Mouse (Mus musculus): Measurements from ENCODE around the gene Cyyr1. TPM values are rescaled to one million over a fixed set of nuclear protein-coding genes. Genes with fewer than 3 reads are reported as not detected.
"Not testable (repeated sequence)": the region's sequence is repeated elsewhere in the genome, so short reads cannot be mapped to it uniquely, and the experiment has no call there.

Cyyr1 gene
- polyA plus RNA-seq (2015; fragmentation: Nextera tagmentation; extraction: Ambion mirVana), result 0.52 and 0.60 TPM in 2 replicates

- not testable (repeated sequence) for H3K36me3 ChIP-seq (ENCODE audit: control insufficient read depth, insufficient read depth); H3K4me2 ChIP-seq (ENCODE audit: low read depth, low read length); H3K9me3 ChIP-seq (replicated peaks; ENCODE audit: control insufficient read depth, low read length); H3K4me1 ChIP-seq (ENCODE audit: control insufficient read depth, low read depth, low read length); H3K27ac ChIP-seq (ENCODE audit: low read length); H3K27me3 ChIP-seq (ENCODE audit: control insufficient read depth, insufficient read depth, low read depth, low read length); ATAC-seq (ENCODE audit: low read depth); H3K9ac ChIP-seq (ENCODE audit: low read depth, low read length); H3K4me3 ChIP-seq (ENCODE audit: low read depth, low read length)
- 56% methylated on average over 6 of the region's 13 CpGs for WGBS (ENCODE audit: insufficient replicate concordance)
Measured at GRCm38 (mm10) chr16:85553297-85553696, at the start of gene Cyyr1. TSS of gene Cyyr1 (minus strand) at chr16:85553397.

- Histone ChIP-seq H3K9me3 (replicated peaks; ENCODE audit: control insufficient read depth, low read length) (no peaks in the 10 kb centered on the region), H3K27me3 (ENCODE audit: control insufficient read depth, insufficient read depth, low read depth, low read length) (no peaks in the 10 kb centered on the region), H3K27ac (ENCODE audit: low read length) (no peak overlapping the region), H3K4me1 (ENCODE audit: control insufficient read depth, low read depth, low read length) (no peaks in the 10 kb centered on the region), H3K4me3 (ENCODE audit: low read depth, low read length) (no peak overlapping the region), H3K9ac (ENCODE audit: low read depth, low read length) (no peak overlapping the region), H3K36me3 (ENCODE audit: control insufficient read depth, insufficient read depth) (no peaks in the 10 kb centered on the region), H3K4me2 (ENCODE audit: low read depth, low read length) (no peak overlapping the region)
- 54% methylated on average over 7 of the region's 7 CpGs for WGBS (ENCODE audit: insufficient replicate concordance)
- no peak for ATAC-seq (ENCODE audit: low read depth)
Measured at GRCm38 (mm10) chr16:85588844-85589243, 35.6 kb upstream of the Cyyr1 start.

- Histone ChIP-seq H3K9me3 (replicated peaks; ENCODE audit: control insufficient read depth, low read length) (no peaks in the 10 kb centered on the region), H3K9ac (ENCODE audit: low read depth, low read length) (no peak overlapping the region), H3K4me1 (ENCODE audit: control insufficient read depth, low read depth, low read length) (no peaks in the 10 kb centered on the region), H3K4me3 (ENCODE audit: low read depth, low read length) (no peak overlapping the region), H3K36me3 (ENCODE audit: control insufficient read depth, insufficient read depth) (no peaks in the 10 kb centered on the region), H3K27me3 (ENCODE audit: control insufficient read depth, insufficient read depth, low read depth, low read length) (no peaks in the 10 kb centered on the region), H3K27ac (ENCODE audit: low read length) (no peak overlapping the region), H3K4me2 (ENCODE audit: low read depth, low read length) (no peak overlapping the region)
- 75% methylated on average over 4 of the region's 4 CpGs for WGBS (ENCODE audit: insufficient replicate concordance)
- ATAC-seq (ENCODE audit: low read depth), result no peak
Measured at GRCm38 (mm10) chr16:85587573-85588226, 34.5 kb upstream of the Cyyr1 start.

- H3K27ac ChIP-seq (ENCODE audit: low read length), result no peak overlapping the region
- WGBS (ENCODE audit: insufficient replicate concordance), result 50% methylated on average over 5 of the region's 5 CpGs
- ATAC-seq (ENCODE audit: low read depth), result no peak
- no peaks in the 10 kb centered on the region for H3K4me1 ChIP-seq (ENCODE audit: control insufficient read depth, low read depth, low read length)
- no peak overlapping the region for H3K4me2 ChIP-seq (ENCODE audit: low read depth, low read length)
- no peaks in the 10 kb centered on the region for H3K9me3 ChIP-seq (replicated peaks; ENCODE audit: control insufficient read depth, low read length)
- H3K36me3 ChIP-seq (ENCODE audit: control insufficient read depth, insufficient read depth), result no peaks in the 10 kb centered on the region
- H3K27me3 ChIP-seq (ENCODE audit: control insufficient read depth, insufficient read depth, low read depth, low read length), result no peaks in the 10 kb centered on the region
- H3K4me3 ChIP-seq (ENCODE audit: low read depth, low read length), result no peak overlapping the region
- no peak overlapping the region for H3K9ac ChIP-seq (ENCODE audit: low read depth, low read length)
Measured at GRCm38 (mm10) chr16:85566474-85566873, 13.3 kb upstream of the Cyyr1 start.

GRCm38 (mm10) chr16:85553838-85554237, 641 bp upstream of the Cyyr1 start:
- no peaks in the 10 kb centered on the region for H3K27me3 ChIP-seq (ENCODE audit: control insufficient read depth, insufficient read depth, low read depth, low read length)
- WGBS (ENCODE audit: insufficient replicate concordance), result 51% methylated on average over 8 of the region's 8 CpGs
- no peak overlapping the region for H3K4me2 ChIP-seq (ENCODE audit: low read depth, low read length)

GRCm38 (mm10) chr16:85551976-85552375, 1.2 kb downstream of the Cyyr1 start:
- H3K9ac ChIP-seq (ENCODE audit: low read depth, low read length), result not testable (repeated sequence)

More at GRCm38 (mm10) chr16:85553838-85554237, 641 bp upstream of the Cyyr1 start:
- ATAC-seq (ENCODE audit: low read depth), result no peak
- Histone ChIP-seq H3K9ac (ENCODE audit: low read depth, low read length) (no peak overlapping the region), H3K4me3 (ENCODE audit: low read depth, low read length) (no peak overlapping the region), H3K9me3 (replicated peaks; ENCODE audit: control insufficient read depth, low read length) (no peaks in the 10 kb centered on the region), H3K27ac (ENCODE audit: low read length) (no peak overlapping the region), H3K4me1 (ENCODE audit: control insufficient read depth, low read depth, low read length) (no peaks in the 10 kb centered on the region), H3K36me3 (ENCODE audit: control insufficient read depth, insufficient read depth) (no peaks in the 10 kb centered on the region)

GRCm38 (mm10) chr16:85549971-85550567, 3.1 kb downstream of the Cyyr1 start:
- ATAC-seq (ENCODE audit: low read depth), result no peak
- no peak overlapping the region for H3K9ac ChIP-seq (ENCODE audit: low read depth, low read length)
- peak overlapping the region; percentile 26 for H3K4me2 ChIP-seq (ENCODE audit: low read depth, low read length)
- H3K27me3 ChIP-seq (ENCODE audit: control insufficient read depth, insufficient read depth, low read depth, low read length), result no peaks in the 10 kb centered on the region
- no peaks in the 10 kb centered on the region for H3K4me1 ChIP-seq (ENCODE audit: control insufficient read depth, low read depth, low read length)
- WGBS (ENCODE audit: insufficient replicate concordance), result 3% methylated on average over 25 of the region's 25 CpGs
- no peaks in the 10 kb centered on the region for H3K9me3 ChIP-seq (replicated peaks; ENCODE audit: control insufficient read depth, low read length)
- no peaks in the 10 kb centered on the region for H3K36me3 ChIP-seq (ENCODE audit: control insufficient read depth, insufficient read depth)
- H3K4me3 ChIP-seq (ENCODE audit: low read depth, low read length), result peak overlapping the region; percentile 24
- no peak overlapping the region for H3K27ac ChIP-seq (ENCODE audit: low read length)

More at GRCm38 (mm10) chr16:85551976-85552375, 1.2 kb downstream of the Cyyr1 start:
- not testable (repeated sequence) for H3K27ac ChIP-seq (ENCODE audit: low read length); H3K4me2 ChIP-seq (ENCODE audit: low read depth, low read length); H3K27me3 ChIP-seq (ENCODE audit: control insufficient read depth, insufficient read depth, low read depth, low read length); H3K36me3 ChIP-seq (ENCODE audit: control insufficient read depth, insufficient read depth); ATAC-seq (ENCODE audit: low read depth); H3K4me1 ChIP-seq (ENCODE audit: control insufficient read depth, low read depth, low read length); H3K9me3 ChIP-seq (replicated peaks; ENCODE audit: control insufficient read depth, low read length); H3K4me3 ChIP-seq (ENCODE audit: low read depth, low read length)
- 64% methylated on average over 1 of the region's 11 CpGs for WGBS (ENCODE audit: insufficient replicate concordance)

GRCm38 (mm10) chr16:85546519-85546918, 6.7 kb downstream of the Cyyr1 start:
- ATAC-seq (ENCODE audit: low read depth), result no peak
- no peak overlapping the region for H3K27ac ChIP-seq (ENCODE audit: low read length)
- WGBS (ENCODE audit: insufficient replicate concordance), result 26% methylated on average over 6 of the region's 6 CpGs
- no peaks in the 10 kb centered on the region for H3K36me3 ChIP-seq (ENCODE audit: control insufficient read depth, insufficient read depth)
- no peak overlapping the region for H3K4me3 ChIP-seq (ENCODE audit: low read depth, low read length)
- H3K27me3 ChIP-seq (ENCODE audit: control insufficient read depth, insufficient read depth, low read depth, low read length), result no peaks in the 10 kb centered on the region
- no peaks in the 10 kb centered on the region for H3K9me3 ChIP-seq (replicated peaks; ENCODE audit: control insufficient read depth, low read length)
- H3K9ac ChIP-seq (ENCODE audit: low read depth, low read length), result no peak overlapping the region
- H3K4me2 ChIP-seq (ENCODE audit: low read depth, low read length), result no peak overlapping the region
- no peaks in the 10 kb centered on the region for H3K4me1 ChIP-seq (ENCODE audit: control insufficient read depth, low read depth, low read length)

- no peaks in the 10 kb centered on the region for H3K27me3 ChIP-seq (ENCODE audit: control insufficient read depth, insufficient read depth, low read depth, low read length)
- no peak overlapping the region for H3K4me2 ChIP-seq (ENCODE audit: low read depth, low read length)
- H3K27ac ChIP-seq (ENCODE audit: low read length), result no peak overlapping the region
- H3K9me3 ChIP-seq (replicated peaks; ENCODE audit: control insufficient read depth, low read length), result no peaks in the 10 kb centered on the region
- no peaks in the 10 kb centered on the region for H3K4me1 ChIP-seq (ENCODE audit: control insufficient read depth, low read depth, low read length)
- no peaks in the 10 kb centered on the region for H3K36me3 ChIP-seq (ENCODE audit: control insufficient read depth, insufficient read depth)
- no peak overlapping the region for H3K4me3 ChIP-seq (ENCODE audit: low read depth, low read length)
- ATAC-seq (ENCODE audit: low read depth), result no peak
- 40% methylated on average over 4 of the region's 4 CpGs for WGBS (ENCODE audit: insufficient replicate concordance)
- H3K9ac ChIP-seq (ENCODE audit: low read depth, low read length), result no peak overlapping the region
Measured at GRCm38 (mm10) chr16:85541676-85542273, 11.4 kb downstream of the Cyyr1 start.

Data from liver, embryonic 16.5 days (tissue).